Mouse (Mus musculus): ENCODE results near the gene Nadk2. TPM values are rescaled to one million over a fixed set of nuclear protein-coding genes. Genes with fewer than 3 reads are reported as not detected.

The Nadk2 gene
- polyA plus RNA-seq, 1 experiment, result 10.8 TPM

DNA sequence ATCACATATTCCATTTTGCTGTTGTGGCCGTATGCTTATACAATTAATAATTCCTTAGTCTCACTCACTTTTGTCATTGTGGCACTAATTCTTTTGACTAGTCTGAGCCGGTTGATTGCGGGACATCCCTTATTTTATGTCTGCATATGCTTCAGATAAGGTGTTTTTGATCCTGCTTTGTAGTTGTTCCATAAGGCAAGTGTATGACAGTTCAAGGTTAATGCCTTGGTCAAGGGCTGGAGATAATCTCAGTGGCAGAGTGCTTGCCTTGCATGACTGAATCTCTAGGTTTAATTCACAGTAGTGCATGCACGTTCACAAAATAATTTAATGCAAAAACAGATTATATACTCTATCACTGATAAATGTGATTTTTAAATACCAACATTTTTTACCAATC is 25.8 kb downstream of the Nadk2 start:
- no peaks in the 10 kb centered on the region for H3K27me3 ChIP-seq (ENCODE audit: control insufficient read depth)
- peaks cover 34% of the 10 kb centered on the region for H3K4me1 ChIP-seq (ENCODE audit: control insufficient read depth)
- peaks cover 99% of the 10 kb centered on the region for H3K36me3 ChIP-seq (ENCODE audit: control insufficient read depth)
- TF ChIP-seq GATA1 (IDR thresholded peaks at IDR 0.05; ENCODE audit: low read length), result no peak
- TF ChIP-seq TAL1 (IDR thresholded peaks at IDR 0.05; ENCODE audit: low read length), result no peak
- no peaks in the 10 kb centered on the region for H3K9me3 ChIP-seq (ENCODE audit: control insufficient read depth, low read length)
- H3K4me3 ChIP-seq (replicated peaks), result no peak overlapping the region

DNA sequence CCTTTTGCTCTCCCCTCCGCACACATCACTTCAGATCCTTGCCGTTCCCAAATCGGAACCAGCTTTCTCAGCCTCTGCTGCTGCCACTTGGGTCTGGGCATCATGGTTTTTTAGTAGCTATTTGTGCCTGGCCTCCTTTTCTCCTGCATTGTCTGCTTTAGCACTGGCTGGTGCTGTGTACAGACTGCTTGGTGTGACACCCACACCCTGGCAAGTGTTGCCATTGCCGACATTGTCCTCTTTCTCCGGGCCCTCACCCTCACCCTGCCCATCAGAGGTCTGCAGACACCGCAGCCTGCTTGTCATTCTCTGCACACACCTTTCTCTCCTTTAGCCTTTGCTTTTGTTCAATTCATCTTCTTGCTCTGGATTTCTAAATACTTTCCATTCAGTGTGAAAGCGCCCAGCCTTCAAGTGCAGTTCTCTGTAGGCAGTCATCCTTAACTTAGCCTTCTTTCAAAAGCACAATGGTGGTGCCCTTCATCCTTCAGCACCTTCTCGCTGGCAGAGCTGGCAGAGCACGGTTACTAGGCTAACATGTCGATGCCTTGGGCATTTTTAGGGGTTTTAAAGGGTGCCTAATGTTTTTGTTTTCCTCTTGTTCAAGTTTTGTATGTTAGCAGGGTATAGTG is 29.5 kb downstream of the Nadk2 start:
- H3K9me3 ChIP-seq (ENCODE audit: control insufficient read depth, low read length), result no peaks in the 10 kb centered on the region
- TF ChIP-seq GATA1 (IDR thresholded peaks at IDR 0.05; ENCODE audit: low read length) (no peak), TAL1 (IDR thresholded peaks at IDR 0.05; ENCODE audit: low read length) (no peak)
- peaks cover 100% of the 10 kb centered on the region for H3K36me3 ChIP-seq (ENCODE audit: control insufficient read depth)
- H3K4me3 ChIP-seq (replicated peaks), result no peak overlapping the region
- H3K27me3 ChIP-seq (ENCODE audit: control insufficient read depth), result no peaks in the 10 kb centered on the region
- H3K4me1 ChIP-seq (ENCODE audit: control insufficient read depth), result peaks cover 6% of the 10 kb centered on the region

DNA sequence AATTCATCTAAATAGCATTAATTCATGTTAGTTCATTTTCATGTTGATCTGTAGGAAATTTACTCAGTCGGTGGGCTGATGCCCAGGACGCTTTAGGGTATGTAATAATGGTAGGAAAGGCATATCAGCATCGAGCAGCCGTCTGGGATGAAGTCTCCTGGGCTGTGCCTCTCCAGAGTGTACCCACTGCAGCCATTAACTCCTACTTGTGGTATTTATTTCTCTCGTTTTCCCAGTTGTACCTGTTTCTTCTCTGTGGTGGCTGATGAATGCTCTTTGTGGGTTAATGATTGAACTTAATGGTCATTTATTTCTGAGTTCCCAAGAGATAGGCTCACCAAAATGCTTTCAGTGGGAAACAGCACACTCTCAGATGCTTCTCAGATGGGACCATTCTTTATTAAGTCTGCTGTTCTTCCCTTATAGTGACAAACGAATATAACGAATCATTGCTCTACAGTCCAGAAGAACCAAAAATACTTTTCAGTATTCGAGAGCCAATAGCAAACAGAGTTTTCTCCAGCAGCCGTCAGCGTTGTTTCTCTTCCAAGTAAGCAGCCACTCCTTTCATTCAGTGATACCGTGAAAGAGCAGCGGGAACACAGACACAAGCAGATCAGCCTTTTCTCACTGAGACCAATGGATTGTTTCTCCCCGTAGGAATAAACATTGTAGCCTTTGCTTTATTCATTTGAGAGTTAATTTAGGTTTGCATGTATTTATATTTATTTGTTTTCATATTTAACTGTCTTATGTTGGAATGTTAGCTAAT is 35.4 kb downstream of the Nadk2 start:
- H3K4me3 ChIP-seq (replicated peaks), result no peak overlapping the region
- no peaks in the 10 kb centered on the region; the same call in 1 of the 2 replicates for H3K4me1 ChIP-seq (ENCODE audit: control insufficient read depth)
- no peaks in the 10 kb centered on the region for H3K9me3 ChIP-seq (ENCODE audit: control insufficient read depth, low read length)
- peaks cover 96% of the 10 kb centered on the region for H3K36me3 ChIP-seq (ENCODE audit: control insufficient read depth)
- no peak for TF ChIP-seq GATA1 (IDR thresholded peaks at IDR 0.05; ENCODE audit: low read length)
- TF ChIP-seq TAL1 (IDR thresholded peaks at IDR 0.05; ENCODE audit: low read length), result no peak
- no peaks in the 10 kb centered on the region for H3K27me3 ChIP-seq (ENCODE audit: control insufficient read depth)

DNA sequence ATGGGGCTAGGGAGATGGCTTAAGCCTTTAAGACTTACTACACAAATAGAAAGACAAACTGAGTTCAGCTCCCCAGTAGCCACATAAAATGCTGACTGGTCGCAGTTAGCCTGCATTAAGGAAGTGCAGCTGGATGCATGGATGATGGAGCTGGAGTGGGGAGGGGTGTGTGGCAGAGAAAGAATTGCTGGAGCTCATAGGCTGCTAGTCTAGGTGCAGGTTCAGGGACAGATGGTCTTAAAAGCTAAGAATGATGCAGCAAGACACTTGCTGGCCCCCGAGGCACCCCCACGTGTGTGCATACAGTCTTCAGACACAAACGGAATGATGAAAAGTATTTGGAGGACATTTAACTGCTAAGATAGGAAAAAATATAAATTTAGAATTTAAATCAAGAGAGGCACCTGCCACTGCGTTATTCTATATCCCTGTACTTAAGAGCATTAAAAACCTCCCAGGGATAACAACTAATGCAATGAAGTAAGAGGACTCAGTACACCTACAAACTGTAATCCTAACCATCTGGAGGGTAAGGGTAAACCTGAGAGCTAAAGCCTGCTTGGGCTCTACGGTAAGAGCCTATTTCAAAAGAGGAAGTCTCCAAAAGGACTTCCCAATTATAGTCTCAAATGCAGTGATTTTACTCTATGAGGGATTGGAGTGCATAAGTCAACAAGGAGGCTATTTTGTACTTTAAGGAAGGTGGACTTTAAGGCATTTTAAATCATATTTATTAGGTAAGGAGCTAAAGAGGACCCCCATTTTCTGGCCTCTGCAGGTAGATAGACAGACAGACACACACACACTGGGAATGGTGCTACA is 39.7 kb downstream of the Nadk2 start:
- no peaks in the 10 kb centered on the region for H3K27me3 ChIP-seq (ENCODE audit: control insufficient read depth)
- H3K4me1 ChIP-seq (ENCODE audit: control insufficient read depth), result no peaks in the 10 kb centered on the region
- H3K9me3 ChIP-seq (ENCODE audit: control insufficient read depth, low read length), result no peaks in the 10 kb centered on the region
- no peak overlapping the region for H3K4me3 ChIP-seq (replicated peaks)
- H3K36me3 ChIP-seq (ENCODE audit: control insufficient read depth), result peaks cover 96% of the 10 kb centered on the region
- TF ChIP-seq TAL1 (IDR thresholded peaks at IDR 0.05; ENCODE audit: low read length) (no peak), GATA1 (IDR thresholded peaks at IDR 0.05; ENCODE audit: low read length) (no peak)

DNA sequence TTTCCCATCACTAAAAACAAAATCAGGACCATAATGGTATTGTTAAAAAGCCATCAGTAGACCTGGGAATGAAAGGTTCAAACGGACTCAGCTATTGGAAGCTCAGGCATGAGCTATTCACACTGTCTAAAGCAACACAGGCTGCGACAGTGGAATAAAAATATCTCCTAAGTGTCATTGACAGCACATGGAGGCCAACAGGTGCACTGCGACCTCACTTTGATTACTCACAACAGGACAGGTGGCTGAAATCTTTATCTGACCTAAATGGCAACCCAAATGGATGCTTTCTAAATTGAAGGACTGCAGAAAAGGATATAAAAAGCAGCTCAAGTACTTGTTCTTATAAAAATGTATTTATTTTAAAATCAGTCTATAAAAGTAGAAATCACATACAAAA is 40.6 kb downstream of the Nadk2 start:
- Histone ChIP-seq H3K36me3 (ENCODE audit: control insufficient read depth) (peaks cover 96% of the 10 kb centered on the region), H3K4me1 (ENCODE audit: control insufficient read depth) (no peaks in the 10 kb centered on the region), H3K9me3 (ENCODE audit: control insufficient read depth, low read length) (no peaks in the 10 kb centered on the region), H3K4me3 (replicated peaks) (no peak overlapping the region), H3K27me3 (ENCODE audit: control insufficient read depth) (no peaks in the 10 kb centered on the region)
- TF ChIP-seq GATA1 (IDR thresholded peaks at IDR 0.05; ENCODE audit: low read length), result no peak
- no peak for TF ChIP-seq TAL1 (IDR thresholded peaks at IDR 0.05; ENCODE audit: low read length)

DNA sequence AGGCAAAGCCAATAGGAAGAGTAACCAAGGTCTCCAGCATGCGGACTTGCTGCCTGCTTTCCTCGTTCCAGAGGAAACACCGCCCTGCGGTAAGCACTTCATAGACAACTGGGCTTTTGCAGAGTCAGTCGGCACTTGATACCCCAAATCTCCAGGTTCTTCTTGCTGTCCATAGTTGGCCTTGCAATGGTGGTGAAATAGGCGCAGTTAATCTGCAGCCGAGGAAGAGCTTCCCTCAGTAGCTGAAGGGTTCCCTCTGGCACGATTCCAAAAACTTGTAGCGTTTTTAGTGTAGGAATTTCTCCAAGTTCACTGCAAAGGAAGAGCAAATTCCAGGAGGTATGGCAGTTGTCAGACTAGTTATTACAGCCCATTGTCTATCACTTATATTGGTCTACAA is 42.5 kb downstream of the Nadk2 start:
- no peak for TF ChIP-seq TAL1 (IDR thresholded peaks at IDR 0.05; ENCODE audit: low read length)
- TF ChIP-seq GATA1 (IDR thresholded peaks at IDR 0.05; ENCODE audit: low read length), result no peak
- H3K4me1 ChIP-seq (ENCODE audit: control insufficient read depth), result no peaks in the 10 kb centered on the region
- H3K9me3 ChIP-seq (ENCODE audit: control insufficient read depth, low read length), result no peaks in the 10 kb centered on the region
- no peaks in the 10 kb centered on the region for H3K27me3 ChIP-seq (ENCODE audit: control insufficient read depth)
- H3K4me3 ChIP-seq (replicated peaks), result no peak overlapping the region
- peaks cover 96% of the 10 kb centered on the region for H3K36me3 ChIP-seq (ENCODE audit: control insufficient read depth)

DNA sequence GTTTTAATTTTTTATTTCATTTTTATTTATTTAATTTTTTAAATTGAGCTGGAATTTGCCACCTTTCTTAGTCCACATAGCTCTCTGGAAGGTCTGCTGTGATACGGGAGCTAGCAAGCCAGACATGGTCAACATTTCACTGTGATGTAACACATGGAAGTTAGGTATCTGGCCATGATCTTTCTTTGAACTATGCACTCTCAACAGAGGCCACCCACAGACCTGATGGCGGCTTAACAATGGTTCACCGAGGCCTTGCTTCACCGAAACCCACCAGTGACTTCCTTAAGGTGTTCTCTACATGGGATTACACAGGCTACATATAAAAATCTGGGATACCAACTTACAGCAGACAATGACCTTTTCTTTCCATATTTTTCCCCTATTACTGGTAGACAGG is 43.1 kb downstream of the Nadk2 start:
- no peaks in the 10 kb centered on the region for H3K27me3 ChIP-seq (ENCODE audit: control insufficient read depth)
- TF ChIP-seq GATA1 (IDR thresholded peaks at IDR 0.05; ENCODE audit: low read length) (no peak), TAL1 (IDR thresholded peaks at IDR 0.05; ENCODE audit: low read length) (no peak)
- H3K4me3 ChIP-seq (replicated peaks), result no peak overlapping the region
- peaks cover 96% of the 10 kb centered on the region for H3K36me3 ChIP-seq (ENCODE audit: control insufficient read depth)
- peaks cover 2% of the 10 kb centered on the region; the same call in 1 of the 2 replicates for H3K4me1 ChIP-seq (ENCODE audit: control insufficient read depth)
- no peaks in the 10 kb centered on the region for H3K9me3 ChIP-seq (ENCODE audit: control insufficient read depth, low read length)

DNA sequence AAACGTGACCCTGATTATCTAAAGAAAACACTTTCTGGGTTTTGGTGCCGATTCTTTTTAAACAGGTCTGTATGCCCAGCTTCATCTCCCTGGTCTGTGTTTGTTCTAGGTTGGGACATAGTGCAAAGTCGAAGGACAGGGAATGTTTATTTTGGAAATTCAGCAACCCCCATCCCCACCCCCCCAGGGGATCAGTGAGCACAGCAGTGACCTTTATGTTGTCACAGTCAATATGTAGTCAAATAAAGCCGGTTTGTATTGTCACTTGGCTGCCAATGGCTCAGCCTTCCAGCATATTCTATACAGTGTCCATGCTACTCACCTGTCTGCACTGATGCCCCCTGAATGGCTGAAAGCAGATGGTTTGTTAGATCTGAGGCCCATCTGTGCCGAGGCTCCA is 43.5 kb downstream of the Nadk2 start:
- H3K36me3 ChIP-seq (ENCODE audit: control insufficient read depth), result peaks cover 97% of the 10 kb centered on the region
- no peaks in the 10 kb centered on the region for H3K27me3 ChIP-seq (ENCODE audit: control insufficient read depth)
- peaks cover 2% of the 10 kb centered on the region; the same call in 1 of the 2 replicates for H3K4me1 ChIP-seq (ENCODE audit: control insufficient read depth)
- no peak for TF ChIP-seq GATA1 (IDR thresholded peaks at IDR 0.05; ENCODE audit: low read length)
- TF ChIP-seq TAL1 (IDR thresholded peaks at IDR 0.05; ENCODE audit: low read length), result no peak
- no peaks in the 10 kb centered on the region for H3K9me3 ChIP-seq (ENCODE audit: control insufficient read depth, low read length)
- no peak overlapping the region for H3K4me3 ChIP-seq (replicated peaks)

DNA sequence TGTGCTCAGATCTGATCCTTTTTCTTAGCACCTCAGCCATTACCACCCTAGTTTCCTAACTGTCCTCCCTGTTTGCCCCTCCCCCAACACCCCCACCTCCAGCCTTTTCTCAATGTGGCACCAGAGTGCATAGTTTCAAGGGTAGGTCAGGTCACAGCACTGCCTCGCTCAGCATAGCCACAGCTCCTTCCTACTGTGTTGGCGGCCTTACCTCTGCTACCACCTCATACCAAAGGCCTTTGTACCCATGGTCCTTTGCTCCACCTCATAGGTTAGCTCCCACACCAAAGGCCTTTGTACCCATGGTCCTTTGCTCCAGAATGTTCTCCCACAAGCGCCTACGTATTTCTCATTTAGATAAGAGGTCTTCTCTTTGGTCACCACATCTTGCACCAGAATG is 47.8 kb downstream of the Nadk2 start:
- no peaks in the 10 kb centered on the region for H3K27me3 ChIP-seq (ENCODE audit: control insufficient read depth)
- H3K36me3 ChIP-seq (ENCODE audit: control insufficient read depth), result peaks cover 100% of the 10 kb centered on the region
- TF ChIP-seq GATA1 (IDR thresholded peaks at IDR 0.05; ENCODE audit: low read length) (no peak), TAL1 (IDR thresholded peaks at IDR 0.05; ENCODE audit: low read length) (no peak)
- H3K9me3 ChIP-seq (ENCODE audit: control insufficient read depth, low read length), result no peaks in the 10 kb centered on the region
- no peak overlapping the region for H3K4me3 ChIP-seq (replicated peaks)
- H3K4me1 ChIP-seq (ENCODE audit: control insufficient read depth), result peaks cover 2% of the 10 kb centered on the region; the same call in 1 of the 2 replicates
